Mouse (Mus musculus) kidney, adult 18-20 months (tissue): ENCODE results near the gene Hexb.
"Not testable (repeated sequence)": the region's sequence is repeated elsewhere in the genome, so short reads cannot be mapped to it uniquely, and the experiment has no call there.

Experiments
- DNase-seq: peaks from one replicate; pipeline ENCODE4 v3.0.0; 2021

Gene Hexb

DNA sequence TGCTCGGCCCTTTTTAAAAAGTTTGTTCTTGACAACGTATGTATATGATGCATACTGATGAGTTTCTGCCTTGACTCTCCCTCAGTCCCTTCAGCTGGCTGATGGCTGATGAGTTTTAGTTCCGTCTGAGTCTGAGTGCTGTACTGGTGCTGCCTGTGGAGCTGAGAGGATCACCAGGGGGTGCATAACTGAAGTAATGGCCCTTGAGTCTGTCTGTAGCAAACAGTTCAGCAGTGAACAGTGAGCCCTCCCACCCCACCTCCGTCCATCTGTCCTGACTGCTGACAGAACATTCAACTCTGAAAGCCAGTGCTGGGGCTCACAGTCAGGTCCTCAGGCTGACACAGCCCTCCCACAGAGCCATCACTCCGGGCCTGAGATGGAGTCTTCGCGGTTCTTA is 19.2 kb downstream of the Hexb start:
- DNase-seq: no peak

DNA sequence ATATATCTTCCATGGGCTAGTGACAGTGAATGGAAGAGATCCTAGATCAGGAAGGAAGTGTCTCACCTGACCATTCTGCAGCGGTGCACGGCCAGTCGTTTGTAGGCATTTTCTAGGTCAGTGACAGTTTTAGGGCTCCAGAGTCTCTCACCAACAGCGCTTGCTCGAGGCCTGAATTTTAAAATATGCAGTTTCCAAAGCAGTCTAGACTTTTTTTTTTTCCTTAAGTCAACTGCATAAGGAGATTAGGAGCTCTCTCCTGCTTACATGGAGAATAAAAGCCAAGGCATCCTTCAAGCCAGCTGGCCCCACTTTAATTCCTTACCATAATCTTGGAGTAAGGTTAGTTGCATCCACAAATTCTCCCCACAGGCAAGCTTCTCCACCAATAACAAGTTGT is 21.4 kb downstream of the Hexb start:
- no peak for DNase-seq

DNA sequence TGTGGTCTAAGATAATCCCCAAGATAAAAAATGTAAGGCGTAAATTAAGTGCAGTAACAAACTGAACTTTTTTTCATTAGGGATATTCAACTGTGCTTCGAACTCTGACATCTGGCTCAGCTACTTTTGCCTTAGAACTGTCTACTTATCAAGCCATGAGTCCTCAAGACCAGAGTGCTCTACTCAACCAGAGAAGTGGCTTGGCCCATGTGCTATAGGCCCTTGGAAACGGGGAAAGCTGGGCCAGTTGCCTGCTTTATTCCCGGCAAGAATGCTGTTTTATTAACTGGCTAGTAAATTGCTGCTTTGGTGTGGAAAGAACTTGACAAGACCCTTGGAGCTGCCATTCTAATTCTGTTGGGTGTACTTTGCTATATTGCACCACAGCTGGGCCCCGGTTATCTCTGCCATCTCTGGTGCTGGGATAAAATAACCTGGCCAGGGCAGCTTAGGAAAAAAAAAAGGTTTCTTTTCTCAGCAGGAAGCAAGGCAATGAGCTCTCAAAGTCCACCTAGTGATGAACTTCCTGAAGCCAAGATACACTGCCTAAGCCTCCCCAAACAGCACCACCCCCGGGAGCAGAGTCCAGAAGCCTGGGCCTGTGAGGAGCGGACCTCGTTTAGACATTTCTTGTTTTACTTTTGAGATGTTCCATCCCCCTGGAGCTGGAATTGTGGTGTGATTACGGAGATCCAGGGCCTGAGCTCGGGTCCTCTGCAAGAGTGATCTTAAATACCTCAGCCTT is 22.5 kb downstream of the Hexb start:
- peak; percentile 42 for DNase-seq

DNA sequence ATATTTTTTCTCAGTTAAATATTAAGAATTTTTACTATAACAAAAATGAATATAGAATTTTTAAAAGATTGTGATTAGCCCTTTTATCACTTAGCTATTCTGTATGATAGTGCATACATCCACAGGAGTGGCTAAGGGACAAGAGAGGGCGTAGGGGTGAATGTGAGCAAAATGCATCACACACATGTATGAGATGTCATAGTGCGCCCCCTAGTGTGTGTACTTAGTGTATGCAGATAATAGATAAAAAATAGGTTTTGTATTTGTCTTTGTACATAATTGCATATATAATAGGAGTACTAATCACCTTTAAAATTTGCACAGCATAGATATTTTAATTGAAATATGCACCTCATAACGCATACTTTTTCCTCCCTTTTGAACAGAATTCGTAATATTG is 52.3 kb downstream of the Hexb start:
- DNase-seq: peak; percentile 11

DNA sequence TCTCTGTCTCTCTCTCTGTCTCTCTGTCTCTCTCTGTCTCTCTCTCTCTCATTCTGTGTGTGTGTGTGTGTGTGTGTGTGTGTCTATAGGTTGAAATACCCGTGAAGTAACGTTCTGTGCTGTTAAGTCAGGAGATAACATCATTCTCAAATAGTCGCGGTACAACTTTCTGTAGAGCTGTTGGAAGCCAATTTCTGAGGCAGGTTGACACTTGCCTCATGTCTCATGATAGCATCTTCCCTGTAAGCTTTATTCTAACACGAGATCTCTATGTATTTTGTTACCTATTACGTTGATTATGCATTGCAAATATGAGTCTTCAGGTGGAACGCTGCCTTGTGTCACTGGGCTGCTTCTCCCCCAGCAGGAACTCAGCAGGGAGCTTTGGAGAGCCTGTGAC is 55.8 kb downstream of the Hexb start:
- no peak for DNase-seq

DNA sequence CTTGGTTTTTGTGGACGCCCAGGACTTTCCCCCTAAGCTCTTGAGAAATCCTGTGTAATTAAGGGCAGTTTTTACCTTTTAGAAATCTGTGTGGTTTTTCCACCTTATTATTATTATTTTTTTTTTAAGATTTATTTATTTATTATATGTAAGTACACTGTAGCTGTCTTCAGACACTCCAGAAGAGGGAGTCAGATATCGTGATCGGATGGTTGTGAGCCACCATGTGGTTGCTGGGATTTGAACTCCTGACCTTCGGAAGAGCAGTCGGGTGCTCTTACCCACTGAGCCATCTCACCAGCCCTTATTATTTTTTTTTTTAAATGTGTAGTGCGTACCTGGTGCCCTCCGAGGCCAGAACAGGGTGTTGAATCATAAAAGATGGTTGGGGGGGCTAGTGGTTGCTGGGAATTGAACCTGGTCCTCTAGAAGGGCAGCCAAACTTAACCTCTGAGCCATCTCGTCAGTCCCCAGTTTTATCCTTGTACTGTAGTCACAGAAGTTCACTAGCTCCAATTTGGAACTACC is 59.7 kb downstream of the Hexb start:
- not testable (repeated sequence) for DNase-seq

DNA sequence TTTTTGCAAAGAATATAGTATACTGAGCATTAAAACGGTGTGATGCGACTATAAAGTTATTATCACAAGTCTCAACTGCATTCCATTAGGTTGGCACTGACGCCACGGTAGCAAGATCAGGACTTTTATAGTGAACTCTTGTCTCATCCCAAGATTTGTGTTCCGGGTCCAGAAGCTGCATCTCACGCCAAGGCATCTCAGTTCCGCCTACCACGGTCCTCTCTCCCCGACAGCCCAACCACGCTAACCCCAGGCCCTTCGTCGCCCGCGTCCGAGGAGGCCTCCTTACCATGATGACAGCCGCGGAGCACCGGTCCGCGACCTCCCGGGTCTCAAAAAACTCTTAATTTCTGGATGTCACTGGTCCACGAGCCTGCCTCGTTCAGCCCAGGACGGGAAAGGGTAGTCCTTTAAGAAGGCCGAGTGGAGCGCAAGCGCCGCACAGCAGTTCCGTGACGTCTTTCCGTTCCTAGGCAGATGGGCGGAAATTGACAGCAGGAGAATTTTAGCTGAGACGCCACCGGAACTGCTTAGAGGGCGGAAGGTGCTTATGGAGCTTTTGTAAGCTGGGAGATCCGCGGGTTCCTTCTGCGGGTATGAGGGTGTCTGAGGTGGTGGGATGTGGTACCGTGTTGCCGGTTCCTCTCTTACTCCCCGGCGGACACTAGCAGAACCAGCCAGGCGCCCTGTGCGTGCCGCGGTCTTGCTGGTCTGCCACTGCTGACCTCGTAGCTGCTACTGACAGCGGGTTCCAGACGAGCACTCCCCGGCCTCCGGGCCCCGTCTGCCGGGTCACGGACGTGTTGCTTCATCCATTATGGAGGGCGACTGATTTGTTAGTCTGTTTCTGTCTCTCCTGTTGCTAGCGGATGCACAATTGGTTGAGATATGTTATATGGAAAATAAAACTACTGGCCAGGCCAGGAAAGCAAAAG is 60.4 kb downstream of the Hexb start, which contains the start of the genes Gfm2 and Nsa2:
TSS of gene Gfm2 (plus strand) at position 472 of the 935 bp plus-strand sequence.
TSS of gene Nsa2 (minus strand) at position 472 of the 935 bp plus-strand sequence.
- DNase-seq: peak; percentile 92

DNA sequence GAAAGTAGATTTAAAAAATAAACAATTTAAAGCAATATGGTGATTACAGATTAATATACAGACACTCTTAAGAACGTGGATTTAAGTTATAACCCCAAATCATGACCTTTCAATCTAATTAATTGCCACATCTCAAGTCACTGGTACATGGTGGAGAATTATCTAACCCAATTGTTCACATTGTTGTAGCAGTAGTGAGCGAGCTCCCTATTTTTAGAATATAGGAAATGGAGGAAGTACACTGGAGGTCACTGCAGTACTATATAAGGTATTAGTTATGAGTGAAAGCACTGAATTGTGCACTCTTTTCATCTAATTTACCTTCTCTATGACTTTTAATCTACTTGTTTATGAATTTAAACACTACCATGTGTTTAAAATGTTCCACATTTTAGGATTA is 67.7 kb downstream of the Hexb start:
- DNase-seq: not testable (repeated sequence)

DNA sequence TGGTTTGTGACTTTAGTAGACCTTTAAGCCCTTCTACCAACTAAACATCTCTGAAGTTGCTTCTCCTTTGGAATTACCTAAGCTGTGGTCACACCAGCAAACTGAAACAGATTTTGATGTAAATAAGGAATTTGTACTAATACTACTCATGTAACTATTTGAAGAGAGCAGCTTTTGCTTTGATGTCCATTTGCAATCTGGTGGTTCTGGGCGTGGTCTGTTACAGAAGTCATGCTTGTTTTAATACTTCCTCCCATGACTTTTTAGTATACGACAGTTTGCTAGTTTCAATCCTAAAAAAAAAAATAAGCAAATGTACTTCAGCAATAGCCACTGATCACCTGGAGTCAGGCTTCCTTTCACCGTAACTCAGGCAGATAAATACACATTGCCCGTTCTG is 68.5 kb downstream of the Hexb start:
- DNase-seq: not testable (repeated sequence)
